Mouse (Mus musculus): ENCODE results near the gene Fzd9. TPM values are rescaled to one million over a fixed set of nuclear protein-coding genes. Genes with fewer than 3 reads are reported as not detected.

Fzd9 gene
- polyA plus RNA-seq, 1 experiment = 6.5 TPM

GRCm38 (mm10) chr5:135286185-135286584 lies 35.2 kb upstream of the Fzd9 start:
- peaks cover 47% of the 10 kb centered on the region for H3K27me3 ChIP-seq (ENCODE audit: control insufficient read depth, insufficient read depth, insufficient read length)

GRCm38 (mm10) chr5:135285211-135285610 lies 34.2 kb upstream of the Fzd9 start:
- Histone ChIP-seq H3K4me3 (no peak overlapping the region), H3K27me3 (ENCODE audit: control insufficient read depth, insufficient read depth, insufficient read length) (peaks cover 46% of the 10 kb centered on the region), H3K79me2 (ENCODE audit: control insufficient read depth, insufficient read depth) (no peaks in the 10 kb centered on the region), H3ac (ENCODE audit: control insufficient read depth, insufficient read length) (no peak overlapping the region), H3K4me2 (ENCODE audit: low read depth) (no peak overlapping the region), H3K36me3 (ENCODE audit: control insufficient read depth, insufficient read depth) (no peaks in the 10 kb centered on the region)
- TF ChIP-seq POLR2AphosphoS2 (IDR thresholded peaks at IDR 0.05; ENCODE audit: insufficient read length, low read depth) = no peak
- no peak for TF ChIP-seq TCF12 (IDR thresholded peaks at IDR 0.05; ENCODE audit: insufficient read depth, poor library complexity, severe bottlenecking)
- TF ChIP-seq TCF3 (IDR thresholded peaks at IDR 0.05; ENCODE audit: insufficient read length, low read depth) = no peak
- no peak for TF ChIP-seq POLR2A (IDR thresholded peaks at IDR 0.05; ENCODE audit: insufficient read length, low read depth)
- TF ChIP-seq E2F4 (IDR thresholded peaks at IDR 0.05; ENCODE audit: insufficient read depth) = no peak
- TF ChIP-seq CEBPB (IDR thresholded peaks at IDR 0.05; ENCODE audit: insufficient read depth, poor library complexity, severe bottlenecking) = no peak
- TF ChIP-seq USF1 (IDR thresholded peaks at IDR 0.05; ENCODE audit: low read depth) = no peak
- TF ChIP-seq REST (IDR thresholded peaks at IDR 0.05; ENCODE audit: insufficient read depth, insufficient read length) = no peak
- TF ChIP-seq SRF (IDR thresholded peaks at IDR 0.05; ENCODE audit: control insufficient read depth, insufficient read length, low read depth) = no peak
- no peak for TF ChIP-seq MYOD1 (IDR thresholded peaks at IDR 0.05; ENCODE audit: control insufficient read depth in 1 of 3, insufficient read length in 2 of 3, low read depth in 2 of 3)

More at GRCm38 (mm10) chr5:135286185-135286584, 35.2 kb upstream of the Fzd9 start:
- Histone ChIP-seq H3K79me2 (ENCODE audit: control insufficient read depth, insufficient read depth) (no peaks in the 10 kb centered on the region), H3K4me2 (ENCODE audit: low read depth) (no peak overlapping the region), H3K36me3 (ENCODE audit: control insufficient read depth, insufficient read depth) (no peaks in the 10 kb centered on the region), H3ac (ENCODE audit: control insufficient read depth, insufficient read length) (no peak overlapping the region), H3K4me3 (no peak overlapping the region)
- TF ChIP-seq POLR2AphosphoS2 (IDR thresholded peaks at IDR 0.05; ENCODE audit: insufficient read length, low read depth) (no peak), TCF3 (IDR thresholded peaks at IDR 0.05; ENCODE audit: insufficient read length, low read depth) (no peak), MYOG (IDR thresholded peaks at IDR 0.05; ENCODE audit: control insufficient read depth in 1 of 3, insufficient read depth in 1 of 3, insufficient read length in 2 of 3, low read depth in 2 of 3) (no peak)

- H3K79me2 ChIP-seq (ENCODE audit: control insufficient read depth, insufficient read depth) = no peaks in the 10 kb centered on the region
- H3ac ChIP-seq (ENCODE audit: control insufficient read depth, insufficient read length) = no peak overlapping the region
- no peaks in the 10 kb centered on the region for H3K36me3 ChIP-seq (ENCODE audit: control insufficient read depth, insufficient read depth)
- peaks cover 72% of the 10 kb centered on the region for H3K27me3 ChIP-seq (ENCODE audit: control insufficient read depth, insufficient read depth, insufficient read length)
- no peak overlapping the region for H3K4me2 ChIP-seq (ENCODE audit: low read depth)
- H3K4me3 ChIP-seq = no peak overlapping the region
- TF ChIP-seq MYOD1 (IDR thresholded peaks at IDR 0.05; ENCODE audit: control insufficient read depth in 1 of 3, insufficient read length in 2 of 3, low read depth in 2 of 3) (no peak), CEBPB (IDR thresholded peaks at IDR 0.05; ENCODE audit: insufficient read depth, poor library complexity, severe bottlenecking) (no peak), E2F4 (IDR thresholded peaks at IDR 0.05; ENCODE audit: insufficient read depth) (no peak), MYOG (IDR thresholded peaks at IDR 0.05; ENCODE audit: control insufficient read depth in 1 of 3, insufficient read depth in 1 of 3, insufficient read length in 2 of 3, low read depth in 2 of 3) (no peak), POLR2AphosphoS2 (IDR thresholded peaks at IDR 0.05; ENCODE audit: insufficient read length, low read depth) (no peak), TCF12 (IDR thresholded peaks at IDR 0.05; ENCODE audit: insufficient read depth, poor library complexity, severe bottlenecking) (no peak), POLR2A (IDR thresholded peaks at IDR 0.05; ENCODE audit: insufficient read length, low read depth) (no peak), USF1 (IDR thresholded peaks at IDR 0.05; ENCODE audit: low read depth) (no peak), REST (IDR thresholded peaks at IDR 0.05; ENCODE audit: insufficient read depth, insufficient read length) (no peak), SRF (IDR thresholded peaks at IDR 0.05; ENCODE audit: control insufficient read depth, insufficient read length, low read depth) (no peak), TCF3 (IDR thresholded peaks at IDR 0.05; ENCODE audit: insufficient read length, low read depth) (no peak), MAX (IDR thresholded peaks at IDR 0.05; ENCODE audit: low read depth) (no peak)
Observed at GRCm38 (mm10) chr5:135280226-135280625, 29.2 kb upstream of the Fzd9 start.

- Histone ChIP-seq H3ac (ENCODE audit: control insufficient read depth, insufficient read length) (no peak overlapping the region), H3K79me2 (ENCODE audit: control insufficient read depth, insufficient read depth) (no peaks in the 10 kb centered on the region), H3K4me2 (ENCODE audit: low read depth) (no peak overlapping the region), H3K27me3 (ENCODE audit: control insufficient read depth, insufficient read depth, insufficient read length) (peaks cover 77% of the 10 kb centered on the region), H3K4me3 (no peak overlapping the region), H3K36me3 (ENCODE audit: control insufficient read depth, insufficient read depth) (no peaks in the 10 kb centered on the region)
- TF ChIP-seq CEBPB (IDR thresholded peaks at IDR 0.05; ENCODE audit: insufficient read depth, poor library complexity, severe bottlenecking) (no peak), MYOD1 (IDR thresholded peaks at IDR 0.05; ENCODE audit: control insufficient read depth in 1 of 3, insufficient read length in 2 of 3, low read depth in 2 of 3) (no peak), E2F4 (IDR thresholded peaks at IDR 0.05; ENCODE audit: insufficient read depth) (no peak), TCF12 (IDR thresholded peaks at IDR 0.05; ENCODE audit: insufficient read depth, poor library complexity, severe bottlenecking) (no peak), MAX (IDR thresholded peaks at IDR 0.05; ENCODE audit: low read depth) (no peak), USF1 (IDR thresholded peaks at IDR 0.05; ENCODE audit: low read depth) (no peak), POLR2A (IDR thresholded peaks at IDR 0.05; ENCODE audit: insufficient read length, low read depth) (no peak), MYOG (IDR thresholded peaks at IDR 0.05; ENCODE audit: control insufficient read depth in 1 of 3, insufficient read depth in 1 of 3, insufficient read length in 2 of 3, low read depth in 2 of 3) (no peak), SRF (IDR thresholded peaks at IDR 0.05; ENCODE audit: control insufficient read depth, insufficient read length, low read depth) (no peak)
Observed at GRCm38 (mm10) chr5:135276597-135276996, 25.6 kb upstream of the Fzd9 start.

- peak overlapping the region; percentile 24 for H3K4me2 ChIP-seq (ENCODE audit: low read depth)
- peaks cover 72% of the 10 kb centered on the region for H3K27me3 ChIP-seq (ENCODE audit: control insufficient read depth, insufficient read depth, insufficient read length)
- no peak overlapping the region for H3K4me3 ChIP-seq
- H3K36me3 ChIP-seq (ENCODE audit: control insufficient read depth, insufficient read depth) = no peaks in the 10 kb centered on the region
- no peak overlapping the region for H3ac ChIP-seq (ENCODE audit: control insufficient read depth, insufficient read length)
- H3K79me2 ChIP-seq (ENCODE audit: control insufficient read depth, insufficient read depth) = no peaks in the 10 kb centered on the region
- TF ChIP-seq TCF12 (IDR thresholded peaks at IDR 0.05; ENCODE audit: insufficient read depth, poor library complexity, severe bottlenecking) (no peak), POLR2A (IDR thresholded peaks at IDR 0.05; ENCODE audit: insufficient read length, low read depth) (no peak), REST (IDR thresholded peaks at IDR 0.05; ENCODE audit: insufficient read depth, insufficient read length) (no peak), TCF3 (IDR thresholded peaks at IDR 0.05; ENCODE audit: insufficient read length, low read depth) (no peak), MYOD1 (IDR thresholded peaks at IDR 0.05; ENCODE audit: control insufficient read depth in 1 of 3, insufficient read length in 2 of 3, low read depth in 2 of 3) (no peak), SRF (IDR thresholded peaks at IDR 0.05; ENCODE audit: control insufficient read depth, insufficient read length, low read depth) (no peak), MYOG (IDR thresholded peaks at IDR 0.05; ENCODE audit: control insufficient read depth in 1 of 3, insufficient read depth in 1 of 3, insufficient read length in 2 of 3, low read depth in 2 of 3) (no peak), CEBPB (IDR thresholded peaks at IDR 0.05; ENCODE audit: insufficient read depth, poor library complexity, severe bottlenecking) (no peak), MAX (IDR thresholded peaks at IDR 0.05; ENCODE audit: low read depth) (no peak), E2F4 (IDR thresholded peaks at IDR 0.05; ENCODE audit: insufficient read depth) (no peak)
Observed at GRCm38 (mm10) chr5:135274663-135275396, 23.8 kb upstream of the Fzd9 start.
